Mouse (Mus musculus) neural tube, embryonic 13.5 days (tissue): ENCODE measurements around the gene Trim24. TPM values are rescaled to one million over a fixed set of nuclear protein-coding genes. Genes with fewer than 3 reads are reported as not detected.

Source experiments
- ATAC-seq: fragments of 200-750 bp; cut with Nextera tagmentation; 2 replicates; pipeline ENCODE4 v1.8.0; 2017; ENCODE audit warnings: low read depth, mild to moderate bottlenecking, moderate TSS enrichment, moderate library complexity
- H3K27ac ChIP-seq: fragments of 300-500 bp; sonication (generic); replicated peaks from 2 replicates; pipeline ENCODE4 v1.5.1; 2015; ENCODE audit warnings: moderate library complexity, mild to moderate bottlenecking, inconsistent platforms
- H3K27me3 ChIP-seq: fragments of 300-500 bp; sonication (generic); 2 replicates; pipeline ENCODE4 v1.6.1; 2015; ENCODE audit warnings: mild to moderate bottlenecking, inconsistent platforms
- H3K36me3 ChIP-seq: fragments of 300-500 bp; sonication (generic); 2 replicates; pipeline ENCODE4 v1.6.1; 2015; ENCODE audit warnings: mild to moderate bottlenecking, inconsistent platforms
- H3K4me1 ChIP-seq: fragments of 300-500 bp; sonication (generic); replicated peaks from 2 replicates; pipeline ENCODE4 v1.6.1; 2015; ENCODE audit warnings: inconsistent platforms
- H3K4me2 ChIP-seq: fragments of 300-500 bp; sonication (generic); 2 replicates; pipeline ENCODE4 v1.6.1; 2015; ENCODE audit warnings: inconsistent platforms, mild to moderate bottlenecking, moderate library complexity
- H3K4me3 ChIP-seq: fragments of 300-500 bp; sonication (generic); 2 replicates; pipeline ENCODE4 v1.5.1; 2015; ENCODE audit warnings: mild to moderate bottlenecking, inconsistent platforms
- H3K9ac ChIP-seq: fragments of 300-500 bp; sonication (generic); 2 replicates; pipeline ENCODE4 v1.6.1; 2015; ENCODE audit warnings: moderate library complexity, mild to moderate bottlenecking, inconsistent platforms
- H3K9me3 ChIP-seq: fragments of 300-500 bp; sonication (generic); 2 replicates; pipeline ENCODE4 v1.6.1; 2016; ENCODE audit warnings: inconsistent platforms
- WGBS: fragments of 180-500 bp; shearing (Covaris S2); methylation state at CpG from one replicate; pipeline ENCODE4 v1.1.7; 2015; 5-methylcytosine and 5-hydroxymethylcytosine counted together
- polyA plus RNA-seq: library from polyadenylated mRNA; unstranded; fragments of >200 nt; fragmentation: Nextera tagmentation; extraction: Ambion mirVana; gene quantifications from 2 replicates; pipeline ENCODE4 v1.2.1, GENCODE M21; 2015

The Trim24 gene
- polyA plus RNA-seq, 1 experiment from 2014 or later: 23.9 TPM

DNA sequence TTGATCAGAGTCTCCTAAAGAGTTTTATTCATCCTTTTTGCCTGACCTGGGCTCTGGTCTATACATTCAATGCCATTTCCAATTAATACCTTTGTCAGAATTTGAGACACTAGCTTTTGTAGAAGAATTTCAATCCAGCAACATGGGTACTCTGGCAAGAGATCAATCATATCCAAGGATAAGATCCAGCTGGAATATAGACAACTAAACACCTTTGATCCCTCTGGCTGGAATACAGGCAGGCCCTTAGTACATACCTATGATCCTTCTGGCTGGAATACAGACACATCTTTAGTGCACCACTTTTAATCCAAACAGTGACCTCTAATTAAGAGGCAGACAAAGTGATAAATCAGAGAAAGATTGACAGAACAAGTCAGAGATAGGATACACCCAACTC lies 3.1 kb downstream of the Trim24 start:
- Histone ChIP-seq H3K4me3 (no peak overlapping the region), H3K27me3 (no peaks in the 10 kb centered on the region), H3K4me2 (no peak overlapping the region), H3K27ac (no peak overlapping the region), H3K36me3 (peaks cover 57% of the 10 kb centered on the region), H3K9ac (no peak overlapping the region), H3K4me1 (no peaks in the 10 kb centered on the region), H3K9me3 (peaks cover 68% of the 10 kb centered on the region)
- ATAC-seq: no peak

DNA sequence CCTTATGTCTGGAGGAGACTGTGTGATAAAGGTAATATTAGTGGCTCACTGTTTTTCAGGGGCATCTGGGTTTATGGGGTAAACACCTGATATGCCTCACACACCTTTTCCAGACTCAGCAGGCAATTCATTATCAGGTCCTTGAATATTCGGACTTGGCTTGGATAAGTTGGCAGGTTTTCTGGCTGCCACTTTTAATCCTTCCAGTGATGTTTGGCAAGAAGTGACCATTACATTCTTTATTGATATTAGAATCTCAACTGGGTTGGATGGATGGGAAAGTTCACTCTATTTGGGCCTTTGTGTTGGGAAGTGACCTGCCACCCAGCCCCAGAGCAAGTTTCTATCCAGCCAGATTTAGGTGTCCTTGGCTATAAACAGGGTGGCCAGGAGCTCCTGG lies 7.6 kb downstream of the Trim24 start:
- peaks cover 88% of the 10 kb centered on the region for H3K9me3 ChIP-seq
- no peaks in the 10 kb centered on the region for H3K27me3 ChIP-seq
- peaks cover 78% of the 10 kb centered on the region for H3K36me3 ChIP-seq
- whole genome bisulfite sequencing: 98% methylated on average over 1 of the region's 1 CpGs
- ATAC-seq: no peak
- no peak overlapping the region for H3K4me3 ChIP-seq
- H3K9ac ChIP-seq: no peak overlapping the region
- H3K4me1 ChIP-seq: no peaks in the 10 kb centered on the region
- no peak overlapping the region for H3K27ac ChIP-seq
- no peak overlapping the region for H3K4me2 ChIP-seq

DNA sequence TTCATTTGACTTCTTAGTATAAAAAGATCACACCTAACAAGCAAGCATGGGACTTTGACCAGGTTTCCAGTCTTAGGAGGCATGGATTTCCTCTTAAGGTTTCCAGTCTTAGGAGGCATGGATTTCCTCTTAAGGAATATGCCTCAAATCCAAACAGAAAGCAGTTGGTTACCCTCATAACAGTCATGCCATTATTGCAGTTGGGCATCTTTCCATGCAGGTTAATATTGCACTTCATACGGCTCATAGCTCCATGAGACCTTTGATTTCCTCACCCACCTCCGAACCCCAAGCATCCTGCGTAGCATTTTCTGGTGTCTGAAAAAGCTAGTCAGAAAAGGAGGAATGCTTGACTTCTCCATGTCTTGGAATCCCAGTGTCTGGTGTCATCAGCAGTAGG lies 10.0 kb downstream of the Trim24 start:
- no peak overlapping the region for H3K27ac ChIP-seq
- H3K9me3 ChIP-seq: peaks cover 64% of the 10 kb centered on the region
- no peak overlapping the region for H3K4me3 ChIP-seq
- no peak overlapping the region for H3K4me2 ChIP-seq
- H3K27me3 ChIP-seq: no peaks in the 10 kb centered on the region
- no peak for ATAC-seq
- no peak overlapping the region for H3K9ac ChIP-seq
- 90% methylated on average over 3 of the region's 3 CpGs for WGBS
- H3K36me3 ChIP-seq: peaks cover 61% of the 10 kb centered on the region
- H3K4me1 ChIP-seq: no peaks in the 10 kb centered on the region

DNA sequence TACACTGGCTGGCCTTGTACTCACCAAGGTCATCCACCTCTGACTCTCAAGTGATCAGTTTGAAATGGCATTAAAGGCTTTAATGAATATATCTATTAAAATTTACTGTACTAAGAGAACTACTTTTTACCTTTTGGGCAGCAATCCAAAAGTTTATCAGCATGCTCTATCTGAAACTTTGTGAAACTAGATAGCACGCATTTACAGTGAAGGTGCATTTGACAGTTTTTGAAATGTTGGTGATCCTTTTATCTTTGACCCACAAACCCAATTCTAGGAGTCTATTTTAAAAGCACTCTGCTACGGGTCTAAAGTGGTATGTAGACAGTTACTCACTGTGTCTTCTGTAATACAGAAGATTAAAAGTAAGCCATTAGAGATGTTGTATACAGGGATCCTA lies 23.0 kb downstream of the Trim24 start:
- Histone ChIP-seq H3K36me3 (peaks cover 10% of the 10 kb centered on the region; the same call in 1 of the 2 replicates), H3K4me2 (no peak overlapping the region), H3K9me3 (peaks cover 20% of the 10 kb centered on the region), H3K4me3 (no peak overlapping the region), H3K27ac (no peak overlapping the region), H3K9ac (no peak overlapping the region), H3K4me1 (peaks cover 9% of the 10 kb centered on the region), H3K27me3 (no peaks in the 10 kb centered on the region)
- WGBS: 95% methylated on average over 2 of the region's 2 CpGs
- no peak for ATAC-seq

DNA sequence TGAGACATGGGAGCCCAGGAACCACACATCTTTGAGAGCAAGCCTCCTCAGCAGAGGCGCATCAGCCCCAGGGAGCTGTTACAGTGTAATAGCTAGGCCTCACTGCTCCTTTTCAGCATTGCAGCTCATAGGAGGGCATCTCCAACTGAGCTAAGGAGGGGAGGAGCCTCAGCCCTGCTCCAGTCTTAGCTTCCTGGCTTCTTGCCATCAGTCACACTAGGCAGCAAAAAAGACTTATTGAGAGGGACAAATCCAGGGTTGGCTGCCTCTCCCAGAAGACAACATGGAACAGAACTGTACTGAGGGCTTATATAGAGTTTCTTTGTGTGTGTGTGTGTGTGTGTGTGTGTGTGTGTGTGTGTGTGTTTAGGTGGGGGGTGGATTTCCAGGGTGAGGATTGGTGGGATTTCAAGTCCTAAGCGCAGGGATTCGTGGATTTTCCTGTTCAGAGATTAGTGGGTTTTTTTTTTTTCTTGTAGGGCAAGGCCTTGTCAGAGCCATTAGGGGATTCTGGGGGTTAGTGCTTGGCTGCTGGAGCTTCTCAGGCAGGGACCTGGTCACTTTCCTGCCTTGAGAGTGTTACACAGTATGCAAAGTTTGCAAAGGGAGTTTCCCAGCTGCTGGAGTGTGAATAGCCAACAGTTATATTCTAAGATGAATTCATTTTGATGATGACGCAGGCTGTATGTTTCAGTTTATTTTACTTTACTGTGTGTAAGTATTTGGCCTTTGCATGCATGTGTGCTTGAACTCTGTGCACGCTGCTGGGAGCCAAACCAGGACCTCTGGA lies 25.2 kb downstream of the Trim24 start:
- no peak overlapping the region for H3K4me2 ChIP-seq
- 70% methylated on average over 5 of the region's 5 CpGs for WGBS

DNA sequence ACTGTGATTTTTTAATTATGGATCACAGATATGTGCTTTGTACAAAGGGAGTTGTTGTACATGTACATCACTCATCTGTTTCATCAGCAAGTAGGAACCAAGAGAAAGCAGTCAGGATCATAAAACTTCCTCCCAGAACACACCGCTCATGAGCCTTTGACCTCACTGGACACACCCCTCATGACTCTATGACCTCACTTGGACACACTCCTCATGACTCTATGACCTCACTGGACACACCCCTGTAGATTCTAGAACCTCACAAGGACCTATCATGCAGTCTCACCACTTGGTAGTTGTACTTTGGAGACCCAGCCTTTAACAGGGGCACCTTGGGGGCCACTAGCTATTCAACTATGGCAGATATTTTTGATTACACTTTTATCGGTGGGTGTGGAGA lies 29.6 kb downstream of the Trim24 start:
- ATAC-seq: no peak
- H3K4me3 ChIP-seq: no peak overlapping the region
- no peak overlapping the region for H3K27ac ChIP-seq
- 94% methylated on average over 2 of the region's 2 CpGs for WGBS
- H3K4me2 ChIP-seq: no peak overlapping the region
- H3K9ac ChIP-seq: no peak overlapping the region
- no peaks in the 10 kb centered on the region for H3K9me3 ChIP-seq
- no peaks in the 10 kb centered on the region for H3K27me3 ChIP-seq
- H3K4me1 ChIP-seq: peaks cover 9% of the 10 kb centered on the region
- peaks cover 13% of the 10 kb centered on the region for H3K36me3 ChIP-seq

More for the DNA sequence above, 25.2 kb downstream of the Trim24 start:
- ATAC-seq: peak; percentile 93
- no peak overlapping the region for H3K4me3 ChIP-seq
- H3K4me1 ChIP-seq: peaks cover 9% of the 10 kb centered on the region
- peaks cover 9% of the 10 kb centered on the region; the same call in 1 of the 2 replicates for H3K36me3 ChIP-seq
- H3K27ac ChIP-seq: peak overlapping the region; percentile 73
- H3K9me3 ChIP-seq: peaks cover 15% of the 10 kb centered on the region
- no peak overlapping the region for H3K9ac ChIP-seq
- H3K27me3 ChIP-seq: no peaks in the 10 kb centered on the region

DNA sequence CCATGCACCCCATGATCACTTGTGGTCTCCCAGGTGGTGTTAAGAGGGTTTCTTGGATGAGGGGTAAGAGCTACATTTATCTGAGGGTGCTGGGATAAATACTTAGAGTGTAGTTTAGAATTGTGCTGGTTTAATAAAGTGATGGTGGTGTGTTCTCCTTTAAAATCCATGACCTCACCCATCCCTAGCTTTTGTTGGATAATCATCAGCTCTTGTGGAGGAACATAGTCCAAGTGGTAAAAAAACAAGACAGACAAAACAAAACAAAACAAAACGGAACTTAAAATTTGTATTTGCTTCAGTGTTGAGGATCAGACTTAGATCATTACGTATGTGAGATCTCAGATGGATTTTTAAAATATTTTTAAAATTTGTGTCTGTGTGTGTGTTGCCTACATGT lies 31.2 kb downstream of the Trim24 start:
- Histone ChIP-seq H3K4me3 (no peak overlapping the region), H3K4me2 (no peak overlapping the region), H3K4me1 (no peaks in the 10 kb centered on the region), H3K27me3 (no peaks in the 10 kb centered on the region), H3K9ac (no peak overlapping the region), H3K27ac (no peak overlapping the region), H3K36me3 (peaks cover 29% of the 10 kb centered on the region), H3K9me3 (no peaks in the 10 kb centered on the region)
- 98% methylated on average over 2 of the region's 2 CpGs for WGBS
- no peak for ATAC-seq

DNA sequence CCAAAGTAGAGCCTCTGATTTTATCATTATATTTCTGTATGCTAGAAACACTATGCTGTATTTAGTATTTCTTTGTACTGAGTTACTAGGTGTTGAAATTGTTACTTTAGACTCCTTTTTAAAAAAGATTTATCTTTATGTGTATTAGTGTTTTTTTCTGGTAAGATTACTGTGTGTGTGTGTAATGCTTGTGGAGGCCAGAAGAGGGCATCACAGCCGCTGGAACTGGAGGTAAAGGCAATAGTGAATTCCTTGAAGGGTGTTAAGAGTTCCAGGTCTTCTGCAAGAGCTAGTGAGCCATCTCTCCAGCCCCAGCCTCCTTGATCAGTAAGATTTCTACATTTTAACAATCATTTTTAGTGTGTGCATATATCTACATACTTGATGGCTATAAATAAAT lies 33.2 kb downstream of the Trim24 start:
- Histone ChIP-seq H3K9ac (no peak overlapping the region), H3K4me3 (no peak overlapping the region), H3K4me1 (no peaks in the 10 kb centered on the region), H3K36me3 (peaks cover 40% of the 10 kb centered on the region), H3K27me3 (no peaks in the 10 kb centered on the region), H3K27ac (no peak overlapping the region), H3K4me2 (no peak overlapping the region), H3K9me3 (no peaks in the 10 kb centered on the region)
- ATAC-seq: no peak
- 87% methylated on average over 1 of the region's 1 CpGs for WGBS

DNA sequence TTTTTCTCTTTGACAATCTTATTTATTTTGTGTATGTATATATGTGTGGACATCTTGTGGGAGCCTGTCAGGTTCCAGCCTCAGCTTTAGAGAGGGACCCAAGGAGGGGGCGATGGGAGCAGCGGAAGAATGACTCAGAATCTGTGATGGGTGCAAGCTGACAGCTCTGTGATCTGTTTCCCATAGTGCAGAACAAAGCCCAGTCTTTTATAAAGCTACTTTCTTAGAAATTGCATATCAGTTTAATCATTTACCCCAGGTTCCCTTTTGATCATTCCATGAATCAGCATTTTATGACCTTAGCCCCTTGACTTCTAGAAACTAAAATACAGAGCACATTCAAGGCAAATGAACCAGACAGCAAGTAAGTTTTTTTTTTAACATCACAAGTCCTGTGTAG lies 42.9 kb downstream of the Trim24 start:
- Histone ChIP-seq H3K4me1 (no peaks in the 10 kb centered on the region), H3K36me3 (peaks cover 42% of the 10 kb centered on the region), H3K4me3 (no peak overlapping the region), H3K4me2 (no peak overlapping the region), H3K9me3 (peaks cover 6% of the 10 kb centered on the region; the same call in 1 of the 2 replicates), H3K9ac (no peak overlapping the region), H3K27me3 (no peaks in the 10 kb centered on the region), H3K27ac (no peak overlapping the region)
- no peak for ATAC-seq
- 87% methylated on average over 2 of the region's 2 CpGs for WGBS

DNA sequence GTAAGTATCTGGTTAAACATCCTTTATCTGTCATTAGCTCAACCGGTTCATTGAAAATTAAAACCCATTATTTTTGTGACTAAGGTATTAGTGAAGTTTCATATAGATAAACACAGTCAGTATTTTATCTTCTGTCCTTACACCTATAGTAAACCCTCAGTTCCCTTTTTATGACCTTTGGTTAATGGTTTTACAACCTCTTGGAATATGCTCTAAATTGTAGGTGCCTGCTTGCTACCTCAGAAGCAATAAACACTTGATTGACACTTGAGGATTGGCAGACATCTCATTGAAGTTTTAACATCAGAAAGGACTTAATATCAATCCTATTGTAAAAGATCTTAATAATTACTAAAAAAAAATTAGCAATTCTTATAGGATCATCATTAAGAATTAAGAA lies 54.5 kb downstream of the Trim24 start:
- Histone ChIP-seq H3K36me3 (peaks cover 35% of the 10 kb centered on the region), H3K9ac (no peak overlapping the region), H3K4me2 (no peak overlapping the region), H3K27ac (no peak overlapping the region), H3K4me3 (no peak overlapping the region), H3K9me3 (no peaks in the 10 kb centered on the region), H3K27me3 (no peaks in the 10 kb centered on the region), H3K4me1 (no peaks in the 10 kb centered on the region)
- WGBS: 70% methylated on average over 1 of the region's 1 CpGs
- no peak for ATAC-seq

DNA sequence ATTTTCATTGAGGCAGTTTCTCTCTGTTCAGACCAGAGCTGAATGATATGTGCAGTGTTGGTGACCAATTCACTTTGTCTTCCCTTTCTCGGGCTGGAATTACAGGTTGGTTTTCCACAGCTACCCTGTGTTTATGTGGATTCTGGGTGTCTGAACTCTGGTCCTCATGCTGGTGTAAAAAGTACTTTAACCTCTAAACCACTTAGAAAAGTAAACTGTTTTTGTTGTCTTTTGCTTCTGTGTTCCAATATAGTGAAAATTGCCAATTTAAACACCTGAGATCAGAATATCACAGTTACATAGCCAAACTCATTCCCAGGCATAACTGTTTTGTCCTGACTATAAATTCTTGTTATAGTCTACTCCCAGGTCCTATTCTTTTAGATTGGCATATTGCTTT lies 56.1 kb downstream of the Trim24 start:
- no peak overlapping the region for H3K9ac ChIP-seq
- no peak overlapping the region for H3K27ac ChIP-seq
- H3K36me3 ChIP-seq: peaks cover 44% of the 10 kb centered on the region
- WGBS: 95% methylated on average over 1 of the region's 1 CpGs
- H3K27me3 ChIP-seq: no peaks in the 10 kb centered on the region
- H3K4me1 ChIP-seq: no peaks in the 10 kb centered on the region
- ATAC-seq: no peak
- H3K4me3 ChIP-seq: no peak overlapping the region
- H3K9me3 ChIP-seq: no peaks in the 10 kb centered on the region
- no peak overlapping the region for H3K4me2 ChIP-seq

DNA sequence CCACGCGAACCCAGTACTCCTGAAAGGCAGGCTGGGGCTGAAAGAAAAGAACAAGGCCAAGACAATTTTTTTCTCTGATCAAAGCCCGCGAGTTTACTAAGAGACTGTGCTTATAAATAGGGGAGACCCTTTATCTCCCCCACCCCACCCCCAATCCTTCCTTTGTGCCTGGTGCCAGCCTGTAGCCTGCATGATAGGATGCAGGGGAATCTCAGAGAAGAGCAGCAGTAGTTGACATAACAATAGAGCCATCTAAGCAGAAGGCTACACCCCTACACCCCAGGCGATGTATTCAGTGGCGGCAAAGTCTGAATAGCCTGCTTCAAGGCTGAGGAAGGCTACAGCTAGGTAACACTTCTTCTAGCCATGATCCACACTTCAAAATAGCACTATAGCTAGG lies 65.9 kb downstream of the Trim24 start:
- H3K36me3 ChIP-seq: peaks cover 20% of the 10 kb centered on the region
- no peak overlapping the region for H3K27ac ChIP-seq
- ATAC-seq: no peak
- no peaks in the 10 kb centered on the region for H3K4me1 ChIP-seq
- H3K27me3 ChIP-seq: no peaks in the 10 kb centered on the region
- no peak overlapping the region for H3K4me2 ChIP-seq
- no peaks in the 10 kb centered on the region for H3K9me3 ChIP-seq
- no peak overlapping the region for H3K4me3 ChIP-seq
- no peak overlapping the region for H3K9ac ChIP-seq
- WGBS: 14% methylated on average over 6 of the region's 6 CpGs

DNA sequence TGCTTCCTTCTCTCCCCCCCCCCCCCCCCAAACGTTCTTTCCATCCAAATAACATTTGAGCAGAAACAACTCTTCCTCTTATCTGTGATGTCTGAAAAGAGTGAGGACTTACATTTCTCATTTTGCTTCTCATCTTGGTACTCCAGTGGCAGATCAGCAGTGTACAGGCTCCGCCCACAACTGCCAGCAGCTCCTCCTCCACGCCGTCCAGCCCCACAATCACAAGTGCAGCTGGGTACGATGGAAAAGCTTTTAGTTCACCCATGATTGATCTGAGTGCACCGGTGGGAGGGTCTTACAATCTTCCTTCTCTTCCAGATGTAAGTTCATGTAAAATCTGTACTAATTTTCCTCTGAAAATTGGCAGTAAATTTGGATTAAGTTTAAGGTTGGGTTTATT lies 80.7 kb downstream of the Trim24 start:
- Histone ChIP-seq H3K9ac (no peak overlapping the region), H3K36me3 (peaks cover 67% of the 10 kb centered on the region), H3K4me1 (no peaks in the 10 kb centered on the region), H3K27ac (no peak overlapping the region), H3K4me3 (no peak overlapping the region), H3K9me3 (no peaks in the 10 kb centered on the region), H3K27me3 (no peaks in the 10 kb centered on the region), H3K4me2 (no peak overlapping the region)
- 82% methylated on average over 6 of the region's 6 CpGs for WGBS
- ATAC-seq: no peak
